Mouse (Mus musculus) Patski (cell line): ENCODE data around the gene Iqsec1. TPM values are rescaled to one million over a fixed set of nuclear protein-coding genes. Genes with fewer than 3 reads are reported as not detected.
A peak's percentile ranks its signal among the peaks of the same experiment; 100 is the strongest.

Source experiments
- ATAC-seq: fragments of 100-300 bp; one replicate; pipeline ENCODE4 v1.8.0; 2021
- CTCF ChIA-PET: fragments of 350-600 bp; sonication (Branson Sonifier 250); formaldehyde crosslinking; loops from one replicate; lab custom pipeline; 2022; ENCODE audit warnings: inconsistent platforms; lab: Charles Lee
- POLR2A ChIA-PET: fragments of 350-600 bp; sonication (Branson Sonifier 250); formaldehyde crosslinking; loops from one replicate; lab custom pipeline; 2022; ENCODE audit warnings: antibody characterized with exemption, inconsistent platforms; lab: Charles Lee
- DNase-seq: peaks from one replicate; pipeline ENCODE4 v3.0.0-alpha.2; 2011; ENCODE audit warnings: low read depth, low spot score
- H3K27me3 ChIP-seq: fragments of 371-371 bp; one replicate; pipeline ENCODE4 v1.5.1; 2021
- CTCF ChIP-seq: fragments of 100-300 bp; IDR thresholded peaks from one replicate; pipeline ENCODE4 v1.5.1; 2021
- in situ Hi-C: fragments of 300-500 bp; cut with MboI; formaldehyde crosslinking; loops from 3 replicates; pipeline ENCODE4 v1.11.1; 2018; ENCODE audit warnings: low pct_unique_long_range_greater_than_20kb, mixed read lengths
- polyA plus RNA-seq: library from polyadenylated mRNA; unstranded; gene quantifications from one replicate; pipeline ENCODE4 v1.2.3, GENCODE M21; 2021

The Iqsec1 gene
- polyA plus RNA-seq, 1 experiment from 2014 or later: 120 TPM

DNA sequence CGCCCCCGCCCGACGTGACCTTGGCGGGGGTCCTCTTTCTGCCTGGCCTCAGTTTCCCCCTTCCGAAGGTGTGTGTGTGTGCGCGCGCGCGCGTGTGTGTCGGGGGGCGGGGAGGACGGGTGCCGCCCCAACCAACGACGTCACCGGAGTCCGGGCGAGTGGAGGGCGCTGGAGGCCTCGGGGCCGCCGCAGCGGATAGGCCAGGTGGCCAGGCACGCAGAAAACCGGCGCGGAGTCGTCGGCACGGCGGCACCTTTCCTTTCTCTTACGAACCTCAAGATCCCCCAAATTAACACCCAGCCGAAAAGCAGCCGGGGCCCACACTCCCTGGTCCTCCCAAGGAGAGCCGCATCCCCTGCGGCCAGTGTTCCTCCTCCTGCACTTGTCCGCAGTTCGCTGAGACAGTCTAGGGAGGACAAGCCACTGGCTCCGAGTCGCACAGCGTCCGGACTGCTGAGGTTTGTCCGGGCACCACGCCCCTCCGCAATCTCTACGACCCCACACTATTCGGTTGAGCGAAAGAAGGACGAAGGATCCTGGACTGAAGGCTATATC, 251.7 kb downstream of the Iqsec1 start:
- in situ Hi-C loops: loop anchor here (5.0 kb wide), 1 partner anchor 406 kb away; no protein-coding TSS in a partner anchor
- no peaks in the 10 kb centered on the region for H3K27me3 ChIP-seq
- peak; percentile 38 for ATAC-seq
- no peak for TF ChIP-seq CTCF
- CTCF ChIA-PET: interaction anchor here (0.9 to 2.0 kb wide), 18 partner anchors 10 to 544 kb away, joined by 3 to 28 read pairs (median 4); no protein-coding TSS in a partner anchor
- POLR2A ChIA-PET: interaction anchor here (1.3 kb wide), 1 partner anchor 13 kb away, joined by 4 read pairs; no protein-coding TSS in a partner anchor
- DNase-seq: no peak

DNA sequence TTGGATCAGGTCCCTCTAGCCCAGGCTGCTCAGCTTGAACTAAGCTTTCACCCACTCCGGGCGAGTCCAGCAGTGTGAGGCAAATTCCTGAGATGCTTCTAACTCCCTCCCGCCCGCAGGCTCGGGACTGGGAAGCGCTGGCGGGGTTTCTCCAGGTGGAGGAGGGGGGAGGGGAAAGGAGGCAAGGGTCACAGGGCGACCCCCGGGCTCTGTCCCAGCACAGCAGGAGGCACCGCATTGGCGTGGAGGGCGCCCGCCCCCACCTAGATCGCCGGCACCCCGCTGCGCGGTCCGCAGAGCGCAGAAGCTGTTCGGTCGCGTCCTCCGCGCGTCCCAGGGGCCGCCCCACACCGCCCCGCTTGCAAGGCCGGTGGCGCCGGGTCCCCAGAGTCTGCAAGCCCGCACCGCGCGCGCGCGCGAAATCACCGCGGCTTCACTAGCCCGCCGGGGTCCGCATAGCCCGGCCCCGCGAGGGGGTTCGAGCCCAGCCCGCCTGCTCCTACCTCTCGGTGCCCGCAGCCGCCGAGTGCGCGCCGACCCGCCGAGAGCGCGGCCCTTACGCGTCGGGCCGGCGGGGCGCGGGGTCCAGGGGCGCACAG, 252.3 kb downstream of the Iqsec1 start:
- ChIA-PET CTCF (no interaction called here), POLR2A (interaction anchor here (0.7 kb wide), 2 partner anchors 51 to 60 kb away, joined by 3 to 4 read pairs; no protein-coding TSS in a partner anchor)
- peak; percentile 85 for ATAC-seq
- in situ Hi-C loops: loop anchor here (5.0 kb wide), 1 partner anchor 406 kb away; no protein-coding TSS in a partner anchor
- TF ChIP-seq CTCF: no peak
- no peaks in the 10 kb centered on the region for H3K27me3 ChIP-seq
- no peak for DNase-seq

DNA sequence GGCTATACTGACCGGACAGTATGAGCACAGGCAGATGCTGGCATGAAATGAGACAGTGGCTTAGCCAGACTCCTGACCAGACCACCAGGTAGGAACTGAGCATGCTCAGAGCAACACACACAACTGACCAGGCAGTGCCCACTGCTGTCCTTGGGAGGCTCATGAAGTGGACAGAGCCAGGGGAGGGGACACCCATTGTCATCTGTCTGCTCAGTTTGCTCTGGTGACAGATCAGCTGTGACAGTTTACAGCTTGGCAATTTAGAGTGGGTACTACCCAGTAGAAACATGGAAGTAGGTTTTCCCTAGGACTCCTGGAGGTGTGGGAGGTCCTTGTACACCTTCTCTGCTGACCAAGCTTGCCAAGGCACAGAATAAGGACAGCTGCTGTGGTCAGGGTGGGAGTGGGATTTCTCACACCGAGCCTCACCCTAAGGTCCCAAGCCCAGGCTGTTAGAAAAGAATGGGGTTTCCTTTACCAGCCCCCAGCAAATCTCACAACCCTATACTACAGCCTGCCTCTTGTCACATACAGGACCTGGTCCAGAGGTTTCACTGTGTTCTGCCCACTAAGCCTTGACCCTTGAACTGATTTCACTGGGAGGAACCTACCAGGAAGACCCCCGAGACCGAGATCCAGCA, 253.0 kb downstream of the Iqsec1 start:
- no peaks in the 10 kb centered on the region for H3K27me3 ChIP-seq
- ChIA-PET POLR2A (interaction anchor here (0.7 kb wide), 2 partner anchors 50 to 60 kb away, joined by 3 to 4 read pairs; no protein-coding TSS in a partner anchor), CTCF (no interaction called here)
- no peak for TF ChIP-seq CTCF
- in situ Hi-C loops: loop anchor here (5.0 kb wide), 1 partner anchor 407 kb away; no protein-coding TSS in a partner anchor
- no peak for ATAC-seq
- no peak for DNase-seq

DNA sequence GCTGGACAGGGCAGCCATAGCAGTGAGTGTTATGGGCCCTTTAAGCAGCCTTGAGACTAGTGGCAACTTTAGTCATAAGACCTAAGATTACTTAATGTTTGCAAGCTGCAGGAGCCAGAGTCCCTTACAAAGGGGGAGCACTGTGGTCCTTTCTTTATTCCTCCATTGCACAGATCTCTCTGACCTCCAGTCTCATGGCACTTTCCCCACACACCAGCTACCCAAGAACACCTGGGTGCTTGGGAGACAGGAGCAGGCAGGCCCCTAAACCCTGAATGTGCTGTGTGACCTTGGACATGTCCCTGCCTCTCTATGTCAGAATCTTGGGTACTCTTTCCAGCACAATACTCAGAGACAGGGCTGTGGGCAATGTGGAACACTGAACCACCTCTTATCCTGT, 253.7 kb downstream of the Iqsec1 start:
- TF ChIP-seq CTCF: no peak
- DNase-seq: no peak
- ChIA-PET POLR2A (interaction anchor here (1.2 to 1.9 kb wide), 2 partner anchors 10 to 115 kb away, joined by 3 to 5 read pairs; no protein-coding TSS in a partner anchor), CTCF (no interaction called here)
- in situ Hi-C loops: loop anchor here (5.0 kb wide), 1 partner anchor 407 kb away; no protein-coding TSS in a partner anchor
- no peaks in the 10 kb centered on the region for H3K27me3 ChIP-seq
- no peak for ATAC-seq

DNA sequence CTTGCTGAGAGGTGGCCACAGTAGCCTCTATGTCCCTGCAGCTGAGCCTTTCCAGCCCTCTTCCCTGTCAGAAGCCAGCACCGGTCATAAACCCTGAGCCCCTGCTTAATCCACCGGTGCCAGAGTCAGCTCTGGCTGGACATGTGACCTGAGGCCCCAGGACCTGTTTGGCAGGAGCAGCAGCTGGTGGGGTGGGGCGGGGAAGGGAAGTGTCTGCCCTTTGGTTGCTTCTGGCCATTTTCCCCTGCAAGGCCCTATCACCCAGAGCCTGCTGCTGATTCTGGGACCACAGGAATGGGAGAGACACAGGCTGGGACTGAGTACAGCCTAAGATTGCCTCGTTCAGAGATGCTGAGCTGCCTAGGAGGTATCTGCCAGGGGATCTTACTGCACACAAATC, 257.2 kb downstream of the Iqsec1 start:
- in situ Hi-C loops: no loop called here
- no peak for TF ChIP-seq CTCF
- ATAC-seq (peak; percentile 40), DNase-seq (no peak)
- ChIA-PET CTCF (interaction anchor here (3.7 kb wide), 1 partner anchor 124 kb away, joined by 14 read pairs; no protein-coding TSS in a partner anchor), POLR2A (interaction anchor here (0.6 kb wide), 1 partner anchor 550 kb away, joined by 12 read pairs; no protein-coding TSS in a partner anchor)
- no peaks in the 10 kb centered on the region for H3K27me3 ChIP-seq

DNA sequence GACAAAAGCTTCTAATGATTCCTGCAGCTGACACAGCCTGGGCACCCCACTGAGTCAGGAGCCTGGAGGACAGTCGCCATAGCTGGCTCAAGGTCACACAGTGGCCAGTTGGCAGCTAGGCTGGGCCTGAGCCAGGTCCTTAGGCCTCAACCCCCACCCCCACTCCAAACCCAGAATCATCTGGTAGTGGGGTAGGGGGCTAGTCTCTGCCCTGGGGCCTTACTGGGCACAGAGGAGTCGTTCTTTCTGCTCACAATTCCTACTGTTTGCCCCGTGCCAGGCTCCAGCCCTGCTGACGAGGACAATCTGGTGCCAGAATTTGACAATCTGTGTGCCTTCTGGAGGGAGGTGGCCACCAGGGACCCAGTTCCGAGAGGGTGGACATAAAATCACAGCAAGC, 258.7 kb downstream of the Iqsec1 start:
- in situ Hi-C loops: no loop called here
- DNase-seq (no peak), ATAC-seq (no peak)
- H3K27me3 ChIP-seq: no peaks in the 10 kb centered on the region
- ChIA-PET POLR2A (interaction anchor here (1.1 kb wide), 1 partner anchor 74 kb away, joined by 3 read pairs; no protein-coding TSS in a partner anchor), CTCF (interaction anchor here (1.2 to 3.7 kb wide), 4 partner anchors 8 to 123 kb away, joined by 3 to 14 read pairs (median 6); no protein-coding TSS in a partner anchor)
- TF ChIP-seq CTCF: no peak

DNA sequence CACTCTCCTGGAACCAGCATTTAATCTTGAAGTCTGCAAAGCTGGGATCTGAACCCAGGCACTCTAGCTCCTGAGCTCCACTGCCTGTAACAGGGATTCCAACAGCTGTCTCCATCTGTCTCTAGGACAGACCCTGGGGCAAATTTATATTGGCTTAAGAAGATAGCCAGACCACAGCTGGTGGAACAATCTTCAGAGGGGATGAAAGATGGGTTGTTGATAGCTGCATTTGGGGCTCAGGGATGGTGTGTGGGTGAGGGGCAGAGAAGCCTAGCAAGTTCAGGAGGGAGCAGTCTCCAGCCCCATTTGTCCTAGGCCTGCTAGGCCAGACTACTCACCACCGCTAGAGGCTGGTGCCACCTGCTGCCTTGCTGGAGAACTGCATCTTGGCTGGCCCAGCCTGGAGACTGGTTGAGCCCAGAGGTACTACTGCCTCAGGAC, 260.0 kb downstream of the Iqsec1 start:
- in situ Hi-C loops: no loop called here
- CTCF ChIA-PET: interaction anchor here (1.2 to 3.1 kb wide), 3 partner anchors 74 to 122 kb away, joined by 4 to 14 read pairs (median 5); no protein-coding TSS in a partner anchor
- TF ChIP-seq CTCF: no peak
- ATAC-seq (peak; percentile 53), DNase-seq (no peak)
- POLR2A ChIA-PET: no interaction called here
- H3K27me3 ChIP-seq: no peaks in the 10 kb centered on the region

DNA sequence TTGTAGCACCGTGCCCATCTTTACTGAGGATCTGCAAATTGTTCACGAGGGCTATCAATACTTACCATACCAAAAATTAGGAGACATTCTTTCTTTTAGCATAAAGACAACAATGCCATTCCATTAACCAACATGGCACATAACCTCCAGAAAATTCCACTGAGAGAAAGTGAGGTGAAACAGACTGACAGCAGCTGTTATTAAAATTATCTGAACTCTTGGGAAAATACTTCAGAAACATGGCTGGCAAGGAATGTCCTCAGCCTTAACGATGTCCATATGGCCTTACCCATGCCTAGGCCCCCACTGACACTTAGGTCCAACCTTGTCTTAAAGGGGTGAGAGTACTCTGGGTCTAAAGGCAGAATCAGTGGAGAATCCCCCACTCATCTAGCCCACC, 260.7 kb downstream of the Iqsec1 start:
- ATAC-seq (no peak), DNase-seq (no peak)
- ChIA-PET POLR2A (no interaction called here), CTCF (interaction anchor here (1.2 to 3.1 kb wide), 3 partner anchors 73 to 121 kb away, joined by 4 to 14 read pairs (median 5); no protein-coding TSS in a partner anchor)
- in situ Hi-C loops: no loop called here
- no peaks in the 10 kb centered on the region for H3K27me3 ChIP-seq
- no peak for TF ChIP-seq CTCF

DNA sequence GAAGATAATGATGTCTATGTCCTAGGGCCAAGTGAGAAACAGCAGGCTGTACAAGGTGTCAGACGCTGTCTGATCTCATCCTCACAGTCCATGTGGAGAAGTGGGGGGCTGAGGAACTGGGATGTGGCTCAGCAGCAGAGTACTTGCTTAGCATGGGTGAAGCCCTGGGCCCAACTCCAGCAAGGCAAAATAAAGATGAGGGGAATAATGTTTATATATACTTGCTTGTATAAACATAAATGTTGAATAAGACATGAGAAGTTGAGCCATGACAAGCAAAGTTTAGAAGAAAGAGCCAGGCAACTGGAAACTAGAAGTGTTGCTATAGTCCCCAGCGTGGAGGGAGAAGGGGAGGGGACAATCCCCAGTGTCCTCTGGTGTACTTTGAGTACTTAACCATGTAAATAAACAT, 261.8 kb downstream of the Iqsec1 start:
- in situ Hi-C loops: no loop called here
- DNase-seq (no peak), ATAC-seq (no peak)
- CTCF ChIA-PET: interaction anchor here (2.7 to 3.1 kb wide), 2 partner anchors 73 to 120 kb away, joined by 10 to 14 read pairs; no protein-coding TSS in a partner anchor
- POLR2A ChIA-PET: no interaction called here
- H3K27me3 ChIP-seq: no peaks in the 10 kb centered on the region
- no peak for TF ChIP-seq CTCF

DNA sequence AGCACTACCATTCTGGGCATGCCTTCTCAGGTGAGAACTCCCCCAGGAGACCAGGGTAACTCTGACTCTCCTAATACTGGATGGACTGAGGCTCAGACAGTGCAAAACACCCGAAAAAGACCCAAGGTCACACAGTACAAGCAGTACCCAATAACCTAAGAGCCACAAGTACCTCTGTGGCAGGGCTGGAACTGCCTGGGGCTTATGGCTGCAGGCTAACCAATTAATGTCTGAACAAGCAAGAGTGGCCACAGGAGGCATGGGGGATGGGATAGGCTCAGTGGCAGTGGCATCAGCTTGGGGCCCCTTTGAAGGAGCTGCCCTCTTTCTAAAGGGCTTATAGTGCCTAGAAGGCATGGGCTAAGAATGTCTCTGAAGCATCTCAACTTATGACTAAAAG, 263.0 kb downstream of the Iqsec1 start:
- ChIA-PET POLR2A (interaction anchor here (1.6 kb wide), 1 partner anchor 8 kb away, joined by 5 read pairs; no protein-coding TSS in a partner anchor), CTCF (interaction anchor here (2.7 kb wide), 1 partner anchor 72 kb away, joined by 10 read pairs; no protein-coding TSS in a partner anchor)
- DNase-seq: no peak
- ATAC-seq: no peak
- TF ChIP-seq CTCF: no peak
- in situ Hi-C loops: no loop called here
- no peaks in the 10 kb centered on the region for H3K27me3 ChIP-seq
